9 mouse cellular contexts compared by ENCODE assay signal in genomic region chr10:88514495-88514894, GRCm38 (mm10). TPM values are rescaled to one million over a fixed set of nuclear protein-coding genes. Genes with fewer than 3 reads are reported as not detected.
DNase-seq lines count a peak whose midpoint lies in the region; ATAC-seq and TF ChIP-seq lines count a peak whose summit lies in the region.
"Had no signal": no experiment of that assay in that cellular context is flagged by ENCODE, and none has a peak within 500 bp of the region (broad histone marks: within the 10 kb centered on the region; RNA-seq: fewer than 3 reads in every experiment).

No protein-coding gene starts in this region.

- no peak overlapping the region for H3K4me2 ChIP-seq in lung, postnatal 0 days (replicated peaks; ENCODE audit: low read depth, low read length)
- H3K4me2 ChIP-seq in midbrain, embryonic 15.5 days: no peak overlapping the region

- 63% methylated on average over 2 of the region's 2 CpGs for WGBS in lung, postnatal 0 days
- 48% methylated on average over 2 of the region's 2 CpGs for WGBS in midbrain, embryonic 15.5 days

- peak overlapping the region; percentile 67 for H3K27ac ChIP-seq in gastrocnemius, adult 2 months
- no peak overlapping the region for H3K27ac ChIP-seq in lung, postnatal 0 days (ENCODE audit: low read length)
- no peak overlapping the region for H3K27ac ChIP-seq in midbrain, embryonic 15.5 days

- intact Hi-C loops in gastrocnemius, adult 2 months (cut with DNase I): no loop called here

- ATAC-seq in lung, postnatal 0 days: peak; percentile 54
- ATAC-seq in midbrain, embryonic 15.5 days (replicated peaks): no peak

- H3K9ac ChIP-seq in lung, postnatal 0 days (replicated peaks; ENCODE audit: low read depth): no peak overlapping the region
- no peak overlapping the region for H3K9ac ChIP-seq in midbrain, embryonic 15.5 days

- no peak for TF ChIP-seq EP300 in lung, postnatal 0 days (IDR thresholded peaks at IDR 0.05)

- no peaks in the 10 kb centered on the region for H3K36me3 ChIP-seq in lung, postnatal 0 days (ENCODE audit: insufficient read depth, low read length)
- no peaks in the 10 kb centered on the region for H3K36me3 ChIP-seq in midbrain, embryonic 15.5 days (replicated peaks)

- 0 out of 2 replicates have a peak, but pooled peaks cover 2% of the 10 kb centered on the region for H3K4me1 ChIP-seq in lung, postnatal 0 days (ENCODE audit: insufficient read depth, low read depth, low read length)
- H3K4me1 ChIP-seq in midbrain, embryonic 15.5 days: no peaks in the 10 kb centered on the region

- peak; percentile 61 for TF ChIP-seq CTCF in gastrocnemius, adult 2 months (IDR thresholded peaks at IDR 0.05)
- peak; percentile 65 for TF ChIP-seq CTCF in lung, postnatal 0 days (IDR thresholded peaks at IDR 0.05)

- peak; percentile 37 for DNase-seq in retina, postnatal 1 day
- DNase-seq in retina, embryonic 14.5 days (ENCODE audit: low spot score): no peak
- peak; percentile 77 to 92 for DNase-seq in adrenal gland, adult (ENCODE audit: inconsistent age in 2 of 2, low spot score in 1 of 2)
- peak; percentile 78 for DNase-seq in gastrocnemius, adult 2 months
- DNase-seq in kidney, postnatal 4 days: peak; percentile 73 to 81
- peak; percentile 69 for DNase-seq in lung, postnatal 0 days (ENCODE audit: low spot score)
- DNase-seq in thymus, postnatal 4 days: peak; percentile 50

- no peaks in the 10 kb centered on the region for H3K9me3 ChIP-seq in lung, postnatal 0 days (ENCODE audit: low read length)
- H3K9me3 ChIP-seq in midbrain, embryonic 15.5 days: no peaks in the 10 kb centered on the region

- no peaks in the 10 kb centered on the region for H3K27me3 ChIP-seq in lung, postnatal 0 days (replicated peaks; ENCODE audit: insufficient read depth, low read length)
- H3K27me3 ChIP-seq in midbrain, embryonic 15.5 days (replicated peaks): no peaks in the 10 kb centered on the region

- H3K4me3 ChIP-seq in gastrocnemius, adult 2 months: no peak overlapping the region
- H3K4me3 ChIP-seq in lung, postnatal 0 days (ENCODE audit: low read depth, low read length): no peak overlapping the region
- H3K4me3 ChIP-seq in midbrain, embryonic 15.5 days: no peak overlapping the region
- H3K4me3 ChIP-seq: erythroblast, embryonic 14.5 days had no signal

RNA-seq across cellular contexts. Expression of gene Chpt1, which starts 10.6 kb away (rescaled TPM):
- 100 to 1,000 TPM in 1 of 2 experiments, 10 to 100 TPM in 1; 85.2 to 129 TPM for total RNA-seq in gastrocnemius, adult 2 months (2021)
- polyA plus RNA-seq in lung, postnatal 0 days (2015; fragmentation: Nextera tagmentation; extraction: Ambion mirVana): 120 and 125 TPM in 2 replicates
- polyA plus RNA-seq in midbrain, embryonic 15.5 days (2015; fragmentation: Nextera tagmentation; extraction: Ambion mirVana): 15.1 and 16.2 TPM in 2 replicates

RNA-seq across cellular contexts. Expression of gene Sycp3, which starts 55.1 kb away (rescaled TPM):
- total RNA-seq in gastrocnemius, adult 2 months (2021): not detected
- polyA plus RNA-seq in lung, postnatal 0 days (2015; fragmentation: Nextera tagmentation; extraction: Ambion mirVana): not detected in 2 replicates
- polyA plus RNA-seq in midbrain, embryonic 15.5 days (2015; fragmentation: Nextera tagmentation; extraction: Ambion mirVana): 0.50 and 0.75 TPM in 2 replicates
- polyA plus RNA-seq: erythroblast, embryonic 14.5 days had no signal
